Mouse (Mus musculus): ENCODE data around the gene Cfap157. TPM values are rescaled to one million over a fixed set of nuclear protein-coding genes. Genes with fewer than 3 reads are reported as not detected.

Cfap157 gene
- polyA plus RNA-seq, 1 experiment from 2014 or later, result 0.66 TPM

DNA sequence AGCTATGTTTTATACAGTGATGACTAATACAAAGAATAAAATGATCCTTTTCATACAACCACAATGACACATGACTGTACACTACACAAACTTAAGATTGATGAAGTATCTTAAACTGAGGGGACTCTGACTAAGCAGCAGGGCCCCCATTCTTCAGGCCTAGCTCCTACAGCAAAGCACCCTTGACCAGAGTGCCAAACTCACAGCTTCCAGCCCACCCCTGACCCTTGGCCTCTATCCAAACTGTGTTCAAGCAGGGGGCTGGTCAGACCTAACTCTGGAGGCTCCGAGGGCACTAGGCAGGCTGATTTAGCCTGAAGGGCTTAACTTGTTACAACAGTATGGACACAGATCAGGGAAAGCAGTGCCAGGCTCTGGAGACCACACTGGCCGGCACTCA lies 4.4 kb upstream of the Cfap157 start:
- Histone ChIP-seq H3K4me2 (ENCODE audit: low read length) (no peak overlapping the region), H3K9me3 (ENCODE audit: control insufficient read depth, low read length) (no peaks in the 10 kb centered on the region), H3K36me3 (ENCODE audit: control insufficient read depth, insufficient read depth) (peaks cover 2% of the 10 kb centered on the region; the same call in 1 of the 2 replicates), H3K4me1 (replicated peaks; ENCODE audit: control insufficient read depth, insufficient read depth, low read length) (no peaks in the 10 kb centered on the region), H3K4me3 (replicated peaks; ENCODE audit: low read length) (no peak overlapping the region), H3K27me3 (replicated peaks; ENCODE audit: control insufficient read depth, insufficient read depth, low read length) (no peaks in the 10 kb centered on the region), H3K27ac (ENCODE audit: low read length) (no peak overlapping the region), H3K9ac (replicated peaks; ENCODE audit: low read depth, low read length) (no peak overlapping the region)
- no peak for ATAC-seq
- 79% methylated on average over 2 of the region's 2 CpGs for WGBS

DNA sequence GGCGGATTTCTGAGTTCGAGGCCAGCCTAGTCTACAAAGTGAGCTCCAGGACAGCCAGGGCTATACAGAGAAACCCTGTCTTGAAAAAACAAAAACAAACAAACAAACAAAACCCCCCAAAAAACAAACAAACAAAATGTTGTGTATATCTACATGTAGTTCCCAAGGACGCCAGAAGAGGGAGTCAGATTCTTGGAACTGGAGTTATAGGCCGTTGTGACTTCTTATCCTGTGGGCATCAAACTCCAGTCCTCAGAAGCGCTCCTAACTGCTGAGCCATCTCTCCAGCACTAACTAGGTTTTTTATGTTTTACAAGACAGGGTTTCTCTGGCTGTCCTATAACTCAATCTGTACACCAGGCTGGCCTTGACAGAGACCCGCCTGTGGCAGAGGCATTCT lies 2.9 kb upstream of the Cfap157 start:
- Histone ChIP-seq H3K9ac (replicated peaks; ENCODE audit: low read depth, low read length) (no peak overlapping the region), H3K4me1 (replicated peaks; ENCODE audit: control insufficient read depth, insufficient read depth, low read length) (no peaks in the 10 kb centered on the region), H3K9me3 (ENCODE audit: control insufficient read depth, low read length) (no peaks in the 10 kb centered on the region), H3K27ac (ENCODE audit: low read length) (no peak overlapping the region), H3K4me2 (ENCODE audit: low read length) (no peak overlapping the region), H3K36me3 (ENCODE audit: control insufficient read depth, insufficient read depth) (peaks cover 2% of the 10 kb centered on the region; the same call in 1 of the 2 replicates), H3K4me3 (replicated peaks; ENCODE audit: low read length) (no peak overlapping the region), H3K27me3 (replicated peaks; ENCODE audit: control insufficient read depth, insufficient read depth, low read length) (no peaks in the 10 kb centered on the region)
- 72% methylated on average over 6 of the region's 6 CpGs for WGBS
- no peak for ATAC-seq

DNA sequence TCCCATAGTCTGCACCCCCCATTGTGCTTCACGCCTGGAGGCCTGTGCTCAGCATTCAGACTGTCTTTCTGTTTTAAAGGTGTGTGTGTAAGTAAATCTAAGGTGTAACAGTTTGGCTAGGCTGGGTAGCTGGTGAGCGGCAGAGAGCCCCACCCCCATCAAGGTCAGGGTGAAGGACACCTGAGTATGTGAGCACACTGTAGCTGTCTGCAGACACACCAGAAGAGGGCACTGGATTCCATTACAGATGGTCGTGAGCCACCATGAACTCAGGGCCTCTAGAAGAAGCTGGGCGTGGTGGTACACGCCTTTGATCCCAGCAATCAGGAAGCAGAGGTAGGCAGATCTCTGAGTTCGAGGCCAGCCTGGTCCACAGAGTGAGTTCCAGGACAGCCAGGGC lies 2.5 kb downstream of the Cfap157 start:
- Histone ChIP-seq H3K4me3 (replicated peaks; ENCODE audit: low read length) (no peak overlapping the region), H3K9me3 (ENCODE audit: control insufficient read depth, low read length) (no peaks in the 10 kb centered on the region), H3K27me3 (replicated peaks; ENCODE audit: control insufficient read depth, insufficient read depth, low read length) (no peaks in the 10 kb centered on the region), H3K9ac (replicated peaks; ENCODE audit: low read depth, low read length) (no peak overlapping the region), H3K4me2 (ENCODE audit: low read length) (no peak overlapping the region), H3K4me1 (replicated peaks; ENCODE audit: control insufficient read depth, insufficient read depth, low read length) (no peaks in the 10 kb centered on the region), H3K27ac (ENCODE audit: low read length) (no peak overlapping the region), H3K36me3 (ENCODE audit: control insufficient read depth, insufficient read depth) (no peaks in the 10 kb centered on the region)
- no peak for ATAC-seq
- 82% methylated on average over 6 of the region's 6 CpGs for WGBS

DNA sequence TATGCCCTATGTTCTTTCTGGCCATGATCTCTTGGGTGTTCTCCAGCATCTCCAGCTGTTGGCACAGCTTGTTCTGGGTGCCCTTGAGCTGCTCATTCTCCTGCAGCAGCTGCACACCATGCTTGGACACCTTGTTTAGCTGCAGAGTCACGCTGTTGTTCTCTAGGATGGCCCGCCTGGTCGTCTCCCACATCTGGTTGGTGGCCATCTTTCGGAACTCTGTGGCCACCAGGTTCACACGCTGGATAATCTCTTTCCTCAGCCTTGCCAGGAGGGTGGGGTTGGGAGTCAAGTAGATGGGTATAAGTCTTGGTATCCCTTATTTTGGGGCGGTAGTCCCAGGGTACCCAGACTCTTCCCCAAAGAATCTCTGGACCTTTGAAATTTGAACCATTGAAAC lies 4.5 kb downstream of the Cfap157 start:
- H3K27ac ChIP-seq (ENCODE audit: low read length), result no peak overlapping the region
- H3K4me1 ChIP-seq (replicated peaks; ENCODE audit: control insufficient read depth, insufficient read depth, low read length), result peaks cover 13% of the 10 kb centered on the region
- H3K36me3 ChIP-seq (ENCODE audit: control insufficient read depth, insufficient read depth), result no peaks in the 10 kb centered on the region
- ATAC-seq, result no peak
- no peak overlapping the region for H3K4me3 ChIP-seq (replicated peaks; ENCODE audit: low read length)
- H3K4me2 ChIP-seq (ENCODE audit: low read length), result no peak overlapping the region
- no peaks in the 10 kb centered on the region for H3K9me3 ChIP-seq (ENCODE audit: control insufficient read depth, low read length)
- 90% methylated on average over 6 of the region's 6 CpGs for WGBS
- H3K27me3 ChIP-seq (replicated peaks; ENCODE audit: control insufficient read depth, insufficient read depth, low read length), result no peaks in the 10 kb centered on the region
- no peak overlapping the region for H3K9ac ChIP-seq (replicated peaks; ENCODE audit: low read depth, low read length)

DNA sequence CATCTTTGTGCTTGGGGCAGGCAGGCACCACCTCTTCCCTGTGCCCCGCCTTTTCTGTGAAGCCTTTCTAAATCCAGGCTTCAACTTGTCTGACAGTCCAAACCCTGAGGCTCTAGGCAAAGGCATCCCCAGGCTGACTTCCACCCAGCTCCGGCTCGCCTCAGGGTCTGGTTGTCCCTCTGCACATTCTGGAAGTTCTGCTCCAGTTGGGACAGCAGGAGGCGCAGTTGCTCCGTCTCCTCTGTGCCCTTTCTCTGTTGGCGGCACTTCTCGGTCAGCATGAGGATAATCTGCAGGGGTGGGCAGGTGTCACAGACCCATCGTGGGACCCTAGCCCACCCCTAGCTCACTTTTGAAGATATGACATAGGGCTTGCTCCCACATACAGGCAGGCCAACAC lies 5.1 kb downstream of the Cfap157 start:
- Histone ChIP-seq H3K4me2 (ENCODE audit: low read length) (no peak overlapping the region), H3K27ac (ENCODE audit: low read length) (no peak overlapping the region), H3K9ac (replicated peaks; ENCODE audit: low read depth, low read length) (no peak overlapping the region), H3K36me3 (ENCODE audit: control insufficient read depth, insufficient read depth) (no peaks in the 10 kb centered on the region), H3K9me3 (ENCODE audit: control insufficient read depth, low read length) (no peaks in the 10 kb centered on the region), H3K4me3 (replicated peaks; ENCODE audit: low read length) (no peak overlapping the region), H3K4me1 (replicated peaks; ENCODE audit: control insufficient read depth, insufficient read depth, low read length) (peaks cover 13% of the 10 kb centered on the region), H3K27me3 (replicated peaks; ENCODE audit: control insufficient read depth, insufficient read depth, low read length) (no peaks in the 10 kb centered on the region)
- no peak for ATAC-seq
- WGBS, result 17% methylated on average over 8 of the region's 8 CpGs

DNA sequence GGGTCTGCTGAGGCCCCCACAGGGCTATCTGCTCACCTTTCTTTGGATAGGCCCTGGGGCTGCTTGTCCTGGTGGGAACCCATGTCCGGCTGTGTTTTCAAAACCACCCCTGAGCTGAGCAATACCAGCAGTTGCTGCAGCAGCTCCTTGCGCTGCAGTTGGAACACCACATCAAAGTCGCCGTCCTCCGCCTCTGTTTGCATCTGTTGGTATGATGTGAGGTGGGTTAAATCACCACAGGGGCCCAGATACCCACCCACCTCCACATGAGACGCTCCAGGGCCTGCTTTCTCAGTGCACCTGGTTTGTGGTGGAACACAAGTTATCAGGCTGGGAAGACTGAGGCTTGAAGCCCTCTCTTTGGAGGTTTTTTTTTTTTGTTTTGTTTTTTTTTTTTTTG lies 6.1 kb downstream of the Cfap157 start:
- 94% methylated on average over 6 of the region's 6 CpGs for WGBS
- Histone ChIP-seq H3K4me1 (replicated peaks; ENCODE audit: control insufficient read depth, insufficient read depth, low read length) (peaks cover 13% of the 10 kb centered on the region), H3K27ac (ENCODE audit: low read length) (no peak overlapping the region), H3K9me3 (ENCODE audit: control insufficient read depth, low read length) (no peaks in the 10 kb centered on the region), H3K9ac (replicated peaks; ENCODE audit: low read depth, low read length) (no peak overlapping the region), H3K4me2 (ENCODE audit: low read length) (no peak overlapping the region), H3K27me3 (replicated peaks; ENCODE audit: control insufficient read depth, insufficient read depth, low read length) (no peaks in the 10 kb centered on the region), H3K36me3 (ENCODE audit: control insufficient read depth, insufficient read depth) (no peaks in the 10 kb centered on the region), H3K4me3 (replicated peaks; ENCODE audit: low read length) (no peak overlapping the region)
- no peak for ATAC-seq

DNA sequence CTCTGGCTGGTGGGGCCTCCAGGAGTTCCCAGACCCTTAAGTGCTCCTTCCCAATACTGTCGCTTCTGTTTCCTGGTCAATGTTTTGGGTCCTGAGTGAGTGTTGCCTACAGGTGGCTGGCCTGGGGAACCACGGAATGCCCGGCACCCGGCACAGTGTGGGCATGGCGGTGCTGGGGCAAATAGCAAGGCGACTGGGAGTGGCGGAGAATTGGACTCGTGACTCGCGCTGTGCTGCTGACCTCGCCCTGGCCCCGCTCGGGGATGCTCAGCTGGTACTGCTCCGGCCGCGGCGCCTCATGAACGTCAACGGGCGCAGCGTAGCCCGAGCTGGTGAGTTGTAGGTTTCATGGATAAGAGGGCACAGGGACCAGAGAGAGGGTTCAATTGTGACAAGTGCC lies 8.0 kb downstream of the Cfap157 start:
- Histone ChIP-seq H3K9ac (replicated peaks; ENCODE audit: low read depth, low read length) (peak overlapping the region; percentile 26; the same call in 1 of the 2 replicates), H3K27ac (ENCODE audit: low read length) (no peak overlapping the region), H3K36me3 (ENCODE audit: control insufficient read depth, insufficient read depth) (no peaks in the 10 kb centered on the region), H3K4me2 (ENCODE audit: low read length) (peak overlapping the region; percentile 72), H3K27me3 (replicated peaks; ENCODE audit: control insufficient read depth, insufficient read depth, low read length) (no peaks in the 10 kb centered on the region), H3K4me3 (replicated peaks; ENCODE audit: low read length) (peak overlapping the region; percentile 74), H3K4me1 (replicated peaks; ENCODE audit: control insufficient read depth, insufficient read depth, low read length) (peaks cover 13% of the 10 kb centered on the region), H3K9me3 (ENCODE audit: control insufficient read depth, low read length) (no peaks in the 10 kb centered on the region)
- 17% methylated on average over 22 of the region's 22 CpGs for WGBS
- no peak for ATAC-seq

DNA sequence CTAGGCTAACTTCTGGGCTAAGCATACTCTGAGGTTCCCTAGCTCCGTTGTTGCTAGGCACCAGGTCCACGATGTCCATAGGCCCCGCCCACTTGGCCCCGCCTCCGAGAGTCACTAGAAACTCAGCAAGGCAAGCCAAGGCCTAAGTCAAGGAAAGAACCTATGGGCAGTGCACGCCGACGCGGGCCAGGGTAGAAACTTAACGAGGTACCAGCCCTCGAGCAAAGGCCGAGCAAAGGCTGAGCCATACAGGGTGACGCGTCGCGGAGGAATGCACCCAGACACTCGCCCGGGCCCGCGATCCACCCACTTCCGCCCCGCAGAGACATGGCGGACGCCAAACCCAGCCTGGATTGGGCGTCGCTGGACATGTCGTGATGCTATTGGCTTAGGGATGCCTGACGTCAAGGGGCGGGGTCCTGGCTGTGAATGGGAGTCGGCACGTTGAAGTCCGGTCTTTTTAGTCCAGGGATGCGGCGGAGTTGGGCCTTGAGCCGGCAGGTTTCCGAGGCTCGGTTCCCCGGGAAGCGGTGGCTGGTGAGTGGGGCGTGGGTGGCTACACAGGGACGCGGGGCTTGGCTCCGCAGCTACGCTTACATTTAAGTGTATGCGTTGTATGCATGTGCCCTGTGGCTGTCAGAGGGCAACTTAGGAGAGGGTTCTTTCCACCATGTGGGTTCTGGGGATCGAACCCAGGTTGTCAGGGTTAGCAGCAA lies 8.7 kb downstream of the Cfap157 start, which contains the start of the genes Ttc16 and Ptrh1:
Gene Ttc16 (minus strand): TSS at position 275 of the 716 bp plus-strand sequence.
Gene Ptrh1 (plus strand): TSS at position 428 of the 716 bp plus-strand sequence.
- peak within 1 kb of the TSS; percentile 74 for H3K4me3 ChIP-seq (replicated peaks; ENCODE audit: low read length)
- under 1% methylated on average over 46 of the region's 46 CpGs for WGBS
- peak; percentile 99 for ATAC-seq
- H3K9me3 ChIP-seq (ENCODE audit: control insufficient read depth, low read length), result no peaks in the 10 kb centered on the region
- peak within 1 kb of the TSS; percentile 72 for H3K4me2 ChIP-seq (ENCODE audit: low read length)
- H3K27ac ChIP-seq (ENCODE audit: low read length), result peak within 1 kb of the TSS; percentile 65
- H3K9ac ChIP-seq (replicated peaks; ENCODE audit: low read depth, low read length), result peak within 1 kb of the TSS; percentile 60
- H3K4me1 ChIP-seq (replicated peaks; ENCODE audit: control insufficient read depth, insufficient read depth, low read length), result peaks cover 13% of the 10 kb centered on the region
- H3K27me3 ChIP-seq (replicated peaks; ENCODE audit: control insufficient read depth, insufficient read depth, low read length), result no peaks in the 10 kb centered on the region
- H3K36me3 ChIP-seq (ENCODE audit: control insufficient read depth, insufficient read depth), result no peaks in the 10 kb centered on the region

DNA sequence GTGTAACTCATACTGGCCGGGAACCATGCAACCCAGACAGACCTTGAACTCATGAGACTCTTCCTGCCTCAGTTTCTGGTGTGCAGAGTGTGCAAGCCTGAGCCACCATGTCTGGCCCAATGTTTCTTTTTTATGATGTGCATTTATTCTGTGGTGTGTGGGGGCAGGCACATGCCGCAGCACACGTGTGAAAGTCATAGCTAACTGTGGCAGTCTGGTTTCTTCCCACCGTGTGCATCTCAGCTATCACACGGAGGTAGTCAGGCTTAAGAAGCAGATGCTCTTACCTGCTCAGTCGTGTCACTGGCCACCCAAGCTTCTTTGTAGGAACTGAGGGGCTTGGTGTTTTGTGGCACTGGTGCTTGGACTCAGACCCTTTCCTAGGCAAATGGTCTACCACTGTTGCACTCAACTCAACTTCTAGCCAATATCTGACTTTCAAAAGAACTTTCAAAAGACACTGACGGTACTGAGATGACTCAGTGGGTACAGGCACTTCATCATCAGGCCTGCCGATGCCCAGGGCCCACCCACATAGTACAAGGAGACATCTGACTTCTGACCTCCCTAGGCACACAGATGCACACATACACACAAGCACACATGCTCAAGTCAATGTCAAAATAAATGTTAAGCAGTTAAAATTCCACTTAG lies 11.5 kb downstream of the Cfap157 start:
- no peaks in the 10 kb centered on the region for H3K36me3 ChIP-seq (ENCODE audit: control insufficient read depth, insufficient read depth)
- no peak overlapping the region for H3K9ac ChIP-seq (replicated peaks; ENCODE audit: low read depth, low read length)
- no peak for ATAC-seq
- no peak overlapping the region for H3K4me3 ChIP-seq (replicated peaks; ENCODE audit: low read length)
- H3K27ac ChIP-seq (ENCODE audit: low read length), result no peak overlapping the region
- no peaks in the 10 kb centered on the region for H3K9me3 ChIP-seq (ENCODE audit: control insufficient read depth, low read length)
- H3K4me2 ChIP-seq (ENCODE audit: low read length), result no peak overlapping the region
- 87% methylated on average over 8 of the region's 8 CpGs for WGBS
- no peaks in the 10 kb centered on the region for H3K27me3 ChIP-seq (replicated peaks; ENCODE audit: control insufficient read depth, insufficient read depth, low read length)
- H3K4me1 ChIP-seq (replicated peaks; ENCODE audit: control insufficient read depth, insufficient read depth, low read length), result peaks cover 13% of the 10 kb centered on the region
